Mouse (Mus musculus) lung, adult 2 months (tissue): ENCODE data around the gene Dhrs2. TPM values are rescaled to one million over a fixed set of nuclear protein-coding genes. Genes with fewer than 3 reads are reported as not detected.
A peak's percentile ranks its signal among the peaks of the same experiment; 100 is the strongest.

Experiments
- DNase-seq: peaks from one replicate; pipeline ENCODE4 v3.0.0; 2022
- H3K4me1 ChIP-seq: fragments of 200-500 bp; 2 replicates; pipeline ENCODE4 v1.6.1; 2011; ENCODE audit warnings: low read length; ENCODE audit not compliant: control insufficient read depth, insufficient read depth
- H3K4me3 ChIP-seq: fragments of 200-500 bp; replicated peaks from 2 replicates; pipeline ENCODE3; 2011; ENCODE audit warnings: low read depth, mild to moderate bottlenecking, control low read depth, low read length; ENCODE audit errors: extremely low read depth
- CTCF ChIP-seq: fragments of 200-500 bp; IDR thresholded peaks from 2 replicates; pipeline ENCODE4 v1.5.1; 2011; ENCODE audit warnings: mild to moderate bottlenecking, low read length, control low read depth; ENCODE audit not compliant: insufficient read depth
- POLR2A ChIP-seq: fragments of 200-500 bp; IDR thresholded peaks from 2 replicates; pipeline ENCODE4 v1.6.1; 2011; ENCODE audit warnings: low read depth, mild to moderate bottlenecking, control low read depth, low read length, borderline replicate concordance; ENCODE audit errors: extremely low read depth
- WGBS: fragments of 180-500 bp; shearing (Covaris S2); methylation state at CpG from one replicate; pipeline ENCODE4 v1.1.7; 2018; 5-methylcytosine and 5-hydroxymethylcytosine counted together
- polyA plus RNA-seq: library from polyadenylated mRNA; depleted of rRNA; stranded (reverse); fragments of >200 nt; gene quantifications from 2 replicates; pipeline ENCODE4 v1.2.3, GENCODE M21; 2012; rRNA removed

Gene Dhrs2
- not detected in 2 replicates for polyA plus RNA-seq

DNA sequence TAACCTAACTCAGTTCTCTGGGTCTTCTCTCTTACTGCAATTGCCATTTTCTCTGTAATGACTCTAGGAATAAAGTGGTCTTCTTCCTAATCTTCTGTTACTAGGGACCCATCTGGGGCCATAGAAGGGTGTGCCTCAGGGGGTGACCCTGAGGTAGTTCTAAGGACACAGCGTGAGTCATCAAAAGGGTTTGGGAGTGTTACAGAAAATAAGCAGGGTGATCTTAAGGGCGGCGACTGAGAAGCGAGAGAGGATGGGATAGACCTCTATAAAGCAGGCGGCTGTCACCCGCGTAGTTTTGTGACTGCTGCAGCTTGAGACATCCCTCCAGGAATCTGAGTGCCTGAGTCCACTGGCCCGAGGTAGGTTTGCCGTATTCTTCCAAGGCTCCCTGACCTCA is at the start of gene Dhrs2:
Gene Dhrs2 (plus strand): TSS at position 301 of the 400 bp plus-strand sequence.
- DNase-seq: no peak
- Histone ChIP-seq H3K4me1 (no peaks in the 10 kb centered on the region), H3K4me3 (no peak within 1 kb of the TSS)
- WGBS: 74% methylated on average over 9 of the region's 9 CpGs
- TF ChIP-seq POLR2A (no peak), CTCF (no peak)

DNA sequence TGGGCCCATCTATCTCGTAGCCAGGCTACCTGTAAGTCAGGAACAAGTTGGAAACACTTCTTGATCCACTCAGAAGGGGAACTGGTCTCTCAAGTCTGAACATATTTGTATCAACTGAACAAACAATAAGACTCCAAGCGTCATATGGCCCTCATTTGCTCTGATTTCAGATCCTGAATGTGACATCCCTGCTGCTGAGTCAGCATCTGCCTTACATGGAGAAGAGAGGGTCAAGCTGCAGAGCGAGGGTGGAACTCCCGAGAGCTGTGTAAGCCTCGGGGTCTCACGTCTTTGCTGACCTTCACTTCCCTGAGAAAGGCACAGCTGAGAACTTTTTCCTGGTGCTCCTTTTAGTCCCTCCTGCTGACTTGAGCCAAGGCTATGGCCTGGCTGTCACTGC is 47.6 kb upstream of the Dhrs2 start:
- Histone ChIP-seq H3K4me1 (no peaks in the 10 kb centered on the region), H3K4me3 (no peak overlapping the region)
- 42% methylated on average over 6 of the region's 6 CpGs for WGBS
- no peak for DNase-seq
- TF ChIP-seq CTCF (no peak), POLR2A (no peak)

DNA sequence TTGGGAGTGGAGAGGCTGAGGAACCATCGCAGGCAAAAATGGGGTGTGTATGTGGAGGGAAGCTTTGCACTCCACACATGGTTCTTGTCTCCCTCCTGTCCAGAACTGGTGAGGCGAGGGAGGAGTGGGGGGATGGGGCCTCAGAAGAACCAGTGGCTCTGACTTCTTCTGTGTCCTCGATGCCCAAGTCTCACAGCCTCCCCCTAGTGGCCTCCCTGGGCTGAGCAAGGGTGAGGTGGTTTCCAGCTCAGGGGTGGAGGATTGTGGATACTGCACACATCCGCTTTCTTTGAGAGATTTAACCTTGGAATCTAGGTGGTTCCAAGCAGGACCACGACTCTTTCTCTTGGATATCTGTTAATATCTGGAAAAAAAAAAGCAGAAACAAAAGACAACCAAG is 44.5 kb upstream of the Dhrs2 start:
- peak; percentile 28 for DNase-seq
- H3K4me1 ChIP-seq: no peaks in the 10 kb centered on the region
- 34% methylated on average over 5 of the region's 5 CpGs for WGBS

DNA sequence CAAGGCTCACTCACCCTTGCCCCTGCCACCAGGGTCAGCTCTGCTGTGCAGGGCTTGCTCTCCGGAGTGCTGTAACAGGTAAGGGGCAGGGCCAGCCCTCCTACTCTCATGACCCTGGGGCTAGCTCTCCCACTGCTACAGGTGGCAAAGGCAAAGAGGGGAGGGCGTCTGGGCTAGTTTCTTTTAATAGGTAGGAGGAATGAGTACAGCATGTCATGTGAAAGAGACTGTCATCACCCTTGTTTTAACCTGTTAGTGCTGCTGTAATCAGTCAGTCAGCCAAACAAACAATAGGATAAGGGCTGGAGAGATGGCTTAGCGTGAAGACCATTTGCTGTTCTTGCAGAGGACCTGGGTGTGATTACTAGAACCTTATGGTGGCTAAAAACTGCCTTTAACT is 40.9 kb upstream of the Dhrs2 start:
- Histone ChIP-seq H3K4me3 (no peak overlapping the region), H3K4me1 (no peaks in the 10 kb centered on the region)
- 39% methylated on average over 3 of the region's 3 CpGs for WGBS
- DNase-seq: no peak
- TF ChIP-seq POLR2A (no peak), CTCF (no peak)

More for the DNA sequence above, 44.5 kb upstream of the Dhrs2 start:
- H3K4me3 ChIP-seq: no peak overlapping the region
- peak; percentile 72 for TF ChIP-seq CTCF
- TF ChIP-seq POLR2A: no peak

DNA sequence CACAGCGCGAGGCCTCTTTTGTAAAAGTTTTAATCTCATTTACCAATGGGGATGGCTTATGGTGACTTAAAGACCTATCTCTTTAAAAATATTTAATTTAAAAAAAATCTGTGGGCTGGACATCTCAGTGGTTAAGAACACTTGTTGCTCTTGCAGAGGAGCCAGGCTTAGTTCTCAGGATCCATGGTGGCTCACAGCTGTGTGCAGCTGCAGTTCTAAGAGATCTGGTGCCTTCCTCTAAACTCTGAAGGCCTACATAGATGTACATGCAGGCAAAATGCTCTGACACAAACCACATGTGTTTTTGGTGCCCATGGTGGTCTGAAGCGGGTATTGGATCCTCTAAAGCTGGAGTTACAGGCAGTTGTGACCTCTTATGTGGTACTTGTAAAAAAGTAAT is 38.6 kb upstream of the Dhrs2 start:
- DNase-seq: no peak
- H3K4me1 ChIP-seq: no peaks in the 10 kb centered on the region
- WGBS: 82% methylated on average over 3 of the region's 3 CpGs
- H3K4me3 ChIP-seq: no peak overlapping the region
- no peak for TF ChIP-seq CTCF
- no peak for TF ChIP-seq POLR2A

DNA sequence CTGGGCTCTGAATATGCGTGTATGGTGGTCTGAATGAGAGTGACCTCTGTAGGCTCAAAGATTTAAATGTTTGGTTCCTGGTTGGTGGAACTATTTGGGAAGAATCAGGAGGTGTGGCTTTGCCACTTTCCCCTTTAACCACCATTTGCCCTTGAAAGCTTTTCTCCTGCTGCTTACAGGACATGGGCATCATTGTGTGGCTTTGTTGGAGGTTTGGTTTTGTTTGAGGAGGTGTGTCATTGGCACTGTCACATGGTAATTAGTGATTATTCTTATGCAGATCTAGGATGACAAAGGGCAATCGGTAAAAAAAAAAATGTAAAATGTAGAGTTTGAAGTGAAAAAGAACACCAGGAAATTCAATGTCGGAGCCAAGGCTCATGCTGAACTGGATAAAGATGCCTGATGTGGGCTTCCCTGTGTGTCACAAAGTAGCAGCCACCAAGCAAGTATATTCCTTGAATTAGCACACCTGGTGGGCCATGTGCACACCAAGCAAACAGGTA is 37.1 kb upstream of the Dhrs2 start:
- WGBS: 91% methylated on average over 3 of the region's 3 CpGs

DNA sequence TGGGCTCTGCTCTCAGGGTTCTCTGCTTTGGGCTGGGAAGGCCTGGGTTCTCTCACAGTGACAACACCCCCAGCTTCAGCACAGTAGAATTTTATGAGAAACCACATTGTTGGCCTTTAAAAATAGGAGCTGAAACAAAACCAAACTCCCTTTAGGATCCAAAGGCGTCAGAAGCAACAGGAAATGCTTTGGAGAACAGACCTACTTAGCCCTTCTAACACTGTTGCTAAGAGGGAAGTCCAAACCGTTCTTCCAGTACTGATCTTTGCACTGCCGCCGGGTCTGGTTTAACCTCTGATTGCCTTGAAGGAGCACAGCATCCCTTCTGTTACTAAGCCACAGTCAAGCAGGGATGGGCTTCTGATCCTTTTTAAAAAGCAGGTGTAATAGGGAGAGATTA is 33.3 kb upstream of the Dhrs2 start:
- Histone ChIP-seq H3K4me3 (no peak overlapping the region), H3K4me1 (no peaks in the 10 kb centered on the region)
- no peak for DNase-seq
- 31% methylated on average over 4 of the region's 4 CpGs for WGBS
- TF ChIP-seq POLR2A (no peak), CTCF (no peak)

More for the DNA sequence above, 37.1 kb upstream of the Dhrs2 start:
- H3K4me3 ChIP-seq: no peak overlapping the region
- no peaks in the 10 kb centered on the region for H3K4me1 ChIP-seq
- TF ChIP-seq CTCF: no peak
- TF ChIP-seq POLR2A: no peak
- no peak for DNase-seq

DNA sequence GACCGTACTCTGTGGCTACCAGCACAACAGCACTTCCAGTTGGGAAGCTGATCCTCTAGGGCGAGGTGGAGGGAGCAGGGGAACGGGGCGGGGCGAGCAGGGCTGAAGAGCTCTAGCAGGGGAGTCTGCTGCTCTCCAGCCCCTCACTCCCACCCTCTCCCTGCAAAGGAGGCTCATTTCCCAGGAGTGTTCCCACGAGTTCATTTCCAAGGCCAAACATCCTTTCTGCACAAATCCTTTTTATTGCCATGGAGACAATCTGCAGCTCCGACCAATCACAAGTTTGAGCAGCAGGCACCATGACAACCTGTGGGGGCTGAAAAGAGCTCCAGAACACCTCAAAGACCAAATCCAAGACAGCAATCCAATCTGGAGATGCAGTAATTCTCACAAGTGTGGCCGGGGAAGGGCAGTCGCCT is 32.4 kb upstream of the Dhrs2 start:
- Histone ChIP-seq H3K4me1 (no peaks in the 10 kb centered on the region), H3K4me3 (no peak overlapping the region)
- TF ChIP-seq POLR2A: no peak
- TF ChIP-seq CTCF: no peak
- no peak for DNase-seq
- 50% methylated on average over 9 of the region's 9 CpGs for WGBS

DNA sequence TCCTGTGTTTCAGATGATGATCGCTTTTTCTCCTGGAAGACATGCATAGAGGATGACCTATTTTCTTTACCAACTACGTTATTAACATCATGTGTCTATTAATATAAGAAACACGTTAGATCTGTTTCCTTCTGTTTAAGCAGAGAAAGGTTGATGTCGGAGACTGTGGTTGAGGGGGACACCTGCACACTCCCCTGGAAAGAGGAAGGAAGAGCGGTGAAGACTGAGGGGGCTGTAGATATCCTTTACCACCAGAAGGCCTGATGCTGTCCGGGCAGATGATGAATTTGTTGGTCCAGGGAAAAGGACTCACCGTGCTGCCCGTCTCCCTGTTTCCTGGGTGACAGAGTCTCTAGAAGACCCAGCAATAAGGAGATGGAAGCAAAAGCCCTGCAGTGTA is 28.5 kb upstream of the Dhrs2 start:
- WGBS: 75% methylated on average over 8 of the region's 8 CpGs
- Histone ChIP-seq H3K4me1 (no peaks in the 10 kb centered on the region), H3K4me3 (no peak overlapping the region)
- no peak for TF ChIP-seq CTCF
- TF ChIP-seq POLR2A: no peak
- no peak for DNase-seq

DNA sequence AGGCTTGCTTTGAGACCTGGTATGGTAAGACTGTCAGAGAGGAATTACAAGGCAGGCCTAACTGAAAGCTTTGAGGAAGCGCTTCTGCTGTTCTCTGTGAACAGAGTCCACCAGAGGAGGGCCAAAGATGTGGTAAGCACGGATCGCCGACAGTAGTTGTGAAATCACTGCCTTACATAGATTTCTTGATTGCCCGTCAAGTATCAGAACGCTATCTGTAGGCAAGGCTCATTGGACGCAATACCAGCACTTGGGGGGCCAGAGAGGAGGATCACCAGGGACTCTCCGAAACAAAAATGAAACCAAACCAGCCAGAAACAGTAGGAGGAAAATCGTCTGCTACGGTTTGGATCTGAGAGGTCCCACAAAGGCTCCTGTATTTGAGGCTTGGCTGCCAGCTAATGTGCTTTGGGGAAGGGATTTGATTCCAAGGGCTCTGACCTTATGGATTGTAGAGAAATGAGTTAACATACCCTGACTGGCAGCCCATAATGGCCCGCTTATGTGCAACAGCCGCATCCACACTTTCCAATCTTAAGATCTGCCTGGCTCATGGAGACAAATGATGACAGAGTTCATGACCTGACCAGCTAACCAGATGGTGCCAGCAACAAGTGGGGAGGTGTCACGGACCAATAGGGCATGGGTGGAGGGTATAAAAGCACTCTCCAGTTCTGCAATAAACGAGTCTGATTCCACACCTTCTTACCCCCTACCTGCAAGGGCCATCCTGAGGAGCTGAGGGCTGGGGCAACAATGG is 27.8 kb upstream of the Dhrs2 start:
- DNase-seq: peak; percentile 8
- H3K4me3 ChIP-seq: peak overlapping the region; percentile 25
- no peaks in the 10 kb centered on the region for H3K4me1 ChIP-seq
- WGBS: 52% methylated on average over 14 of the region's 14 CpGs
- TF ChIP-seq CTCF (no peak), POLR2A (no peak)
